Mouse (Mus musculus) thymus, adult 18-20 months (tissue): ENCODE measurements at regions not wholly inside any gene's neighbourhood (a gene's known extent, or its start where the extent isn't known, plus 50 kb on each side); places are given as distances from the start of the nearest gene placed in this dataset.
"Not testable (repeated sequence)": the region's sequence is repeated elsewhere in the genome, so short reads cannot be mapped to it uniquely, and the experiment has no call there.

ENCODE experiments used
- DNase-seq, 2 experiments: peaks; one replicate each; pipeline ENCODE4 v3.0.0; 2022; ENCODE audit warnings: mixed read lengths in 2 of 2

- no peak for DNase-seq
Observed at GRCm38 (mm10) chr7:39728930-39729329, 211.4 kb downstream of the Zfp619 start.

- DNase-seq = no peak
Observed at GRCm38 (mm10) chr7:39729723-39730122, 212.2 kb downstream of the Zfp619 start.

GRCm38 (mm10) chr7:39732790-39733189, 215.2 kb downstream of the Zfp619 start:
- no peak for DNase-seq

- DNase-seq = not testable (repeated sequence)
Observed at GRCm38 (mm10) chr7:39748395-39748794, 230.8 kb downstream of the Zfp619 start.

- no peak for DNase-seq
Observed at GRCm38 (mm10) chr7:39750448-39750847, 232.9 kb downstream of the Zfp619 start.

GRCm38 (mm10) chr7:39764366-39764765, 246.8 kb downstream of the Zfp619 start:
- DNase-seq = no peak

- no peak for DNase-seq
Observed at GRCm38 (mm10) chr7:39765094-39765493, 247.5 kb downstream of the Zfp619 start.

GRCm38 (mm10) chr7:39773291-39773690, 255.7 kb downstream of the Zfp619 start:
- no peak for DNase-seq

- DNase-seq = no peak
Observed at GRCm38 (mm10) chr7:39789321-39789720, 271.8 kb downstream of the Zfp619 start.

GRCm38 (mm10) chr7:39789880-39790279, 272.3 kb downstream of the Zfp619 start:
- no peak for DNase-seq

GRCm38 (mm10) chr7:39794751-39795150, 277.2 kb downstream of the Zfp619 start:
- DNase-seq = no peak

GRCm38 (mm10) chr7:39804276-39804675, 286.7 kb downstream of the Zfp619 start:
- DNase-seq = no peak

- DNase-seq = no peak
Observed at GRCm38 (mm10) chr7:39818036-39818435, 300.5 kb downstream of the Zfp619 start.

- no peak for DNase-seq
Observed at GRCm38 (mm10) chr7:39822550-39823178, 305.1 kb downstream of the Zfp619 start.

- DNase-seq = no peak
Observed at GRCm38 (mm10) chr7:39828378-39828777, 310.8 kb downstream of the Zfp619 start.

GRCm38 (mm10) chr7:39830831-39831230, 313.3 kb downstream of the Zfp619 start:
- DNase-seq = no peak

GRCm38 (mm10) chr7:39841988-39842387, 324.4 kb downstream of the Zfp619 start:
- DNase-seq = no peak

- no peak for DNase-seq
Observed at GRCm38 (mm10) chr7:39847914-39848782, 330.6 kb downstream of the Zfp619 start.

GRCm38 (mm10) chr7:39857301-39857700, 339.7 kb downstream of the Zfp619 start:
- no peak for DNase-seq

GRCm38 (mm10) chr7:39862835-39863234, 345.3 kb downstream of the Zfp619 start:
- DNase-seq = no peak

GRCm38 (mm10) chr7:39864130-39864529, 346.6 kb downstream of the Zfp619 start:
- DNase-seq = no peak

GRCm38 (mm10) chr7:39864781-39865180, 347.2 kb downstream of the Zfp619 start:
- no peak for DNase-seq

- no peak for DNase-seq
Observed at GRCm38 (mm10) chr7:39866674-39867428, 349.3 kb downstream of the Zfp619 start.
